Mouse (Mus musculus) thymus, postnatal 36 days (tissue): ENCODE data around the gene Prim2.

Experiments used
- DNase-seq, 2 experiments: peaks; one replicate each; pipeline ENCODE4 v3.0.0; 2022; ENCODE audit warnings: mixed read lengths in 2 of 2

Gene Prim2

GRCm38 (mm10) chr1:33669708-33670141 lies at the start of gene Prim2:
TSS of gene Prim2 (minus strand) at chr1:33669795.
- DNase-seq, result peak; percentile 87 to 88

- no peak for DNase-seq
Observed at GRCm38 (mm10) chr1:33717636-33718035, 48.0 kb upstream of the Prim2 start.

- no peak for DNase-seq
Observed at GRCm38 (mm10) chr1:33714796-33715195, 45.2 kb upstream of the Prim2 start.

- no peak for DNase-seq
Observed at GRCm38 (mm10) chr1:33712026-33712425, 42.4 kb upstream of the Prim2 start.

GRCm38 (mm10) chr1:33709615-33710014 lies 40.0 kb upstream of the Prim2 start:
- DNase-seq, result no peak

GRCm38 (mm10) chr1:33701244-33701643 lies 31.6 kb upstream of the Prim2 start:
- no peak for DNase-seq

GRCm38 (mm10) chr1:33696016-33696415 lies 26.4 kb upstream of the Prim2 start:
- no peak for DNase-seq

GRCm38 (mm10) chr1:33693893-33694292 lies 24.3 kb upstream of the Prim2 start:
- DNase-seq, result no peak

- no peak for DNase-seq
Observed at GRCm38 (mm10) chr1:33690087-33690448, 20.5 kb upstream of the Prim2 start.

- no peak for DNase-seq
Observed at GRCm38 (mm10) chr1:33689446-33690086, 20.0 kb upstream of the Prim2 start.

GRCm38 (mm10) chr1:33688810-33689209 lies 19.2 kb upstream of the Prim2 start:
- no peak for DNase-seq

GRCm38 (mm10) chr1:33684459-33684858 lies 14.9 kb upstream of the Prim2 start:
- peak in 1 of 2 experiments; percentile 16 for DNase-seq

- DNase-seq, result no peak
Observed at GRCm38 (mm10) chr1:33680890-33681289, 11.3 kb upstream of the Prim2 start.

GRCm38 (mm10) chr1:33680435-33680834 lies 10.8 kb upstream of the Prim2 start:
- no peak for DNase-seq

- DNase-seq, result no peak
Observed at GRCm38 (mm10) chr1:33673158-33673960, 3.8 kb upstream of the Prim2 start.

GRCm38 (mm10) chr1:33672514-33672913 lies 2.9 kb upstream of the Prim2 start:
- DNase-seq, result peak in 1 of 2 experiments; percentile 15

GRCm38 (mm10) chr1:33672083-33672482 lies 2.5 kb upstream of the Prim2 start:
- DNase-seq, result no peak

- DNase-seq, result no peak
Observed at GRCm38 (mm10) chr1:33671441-33671840, 1.8 kb upstream of the Prim2 start.

GRCm38 (mm10) chr1:33670164-33670616 lies 595 bp upstream of the Prim2 start:
- DNase-seq, result peak; percentile 54 to 66

GRCm38 (mm10) chr1:33663605-33664117 lies 5.9 kb downstream of the Prim2 start:
- DNase-seq, result no peak

- DNase-seq, result no peak
Observed at GRCm38 (mm10) chr1:33663163-33663562, 6.4 kb downstream of the Prim2 start.

GRCm38 (mm10) chr1:33658302-33658701 lies 11.3 kb downstream of the Prim2 start:
- no peak for DNase-seq

GRCm38 (mm10) chr1:33657574-33658149 lies 11.9 kb downstream of the Prim2 start:
- DNase-seq, result no peak

GRCm38 (mm10) chr1:33650875-33651274 lies 18.7 kb downstream of the Prim2 start:
- DNase-seq, result no peak
